Mouse (Mus musculus): Measurements from ENCODE around the gene Afm. TPM values are rescaled to one million over a fixed set of nuclear protein-coding genes. Genes with fewer than 3 reads are reported as not detected.

The Afm gene
- polyA plus RNA-seq, 1 experiment from 2014 or later: not detected

DNA sequence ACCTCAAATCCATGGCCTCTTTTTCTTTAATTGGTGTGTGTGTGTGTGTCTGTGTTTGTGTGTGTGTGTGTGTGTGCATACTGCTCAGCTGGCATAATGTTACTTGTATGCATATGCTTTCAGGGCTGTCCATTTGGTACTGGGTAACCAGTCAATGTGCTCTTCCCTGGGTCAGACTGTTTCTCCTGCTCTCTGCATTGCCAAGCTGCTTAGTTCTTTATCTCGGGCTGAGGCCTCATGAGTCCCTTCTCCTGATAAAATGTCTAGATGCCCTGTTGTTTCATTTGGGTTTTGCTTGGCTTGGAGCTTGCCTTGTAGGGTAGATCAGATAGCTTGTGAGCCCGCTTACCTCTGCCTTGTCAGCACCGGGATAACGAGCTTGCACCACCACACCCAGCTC, 44.1 kb downstream of the Afm start:
- no peak overlapping the region for H3K27ac ChIP-seq
- no peak overlapping the region for H3K9ac ChIP-seq
- no peaks in the 10 kb centered on the region for H3K9me3 ChIP-seq (replicated peaks)
- 91% methylated on average over 4 of the region's 4 CpGs for WGBS
- no peaks in the 10 kb centered on the region for H3K4me1 ChIP-seq
- no peak overlapping the region for H3K4me3 ChIP-seq
- H3K27me3 ChIP-seq: no peaks in the 10 kb centered on the region
- H3K4me2 ChIP-seq (replicated peaks): no peak overlapping the region
- ATAC-seq (ENCODE audit: low FRiP score): no peak
- no peaks in the 10 kb centered on the region for H3K36me3 ChIP-seq

DNA sequence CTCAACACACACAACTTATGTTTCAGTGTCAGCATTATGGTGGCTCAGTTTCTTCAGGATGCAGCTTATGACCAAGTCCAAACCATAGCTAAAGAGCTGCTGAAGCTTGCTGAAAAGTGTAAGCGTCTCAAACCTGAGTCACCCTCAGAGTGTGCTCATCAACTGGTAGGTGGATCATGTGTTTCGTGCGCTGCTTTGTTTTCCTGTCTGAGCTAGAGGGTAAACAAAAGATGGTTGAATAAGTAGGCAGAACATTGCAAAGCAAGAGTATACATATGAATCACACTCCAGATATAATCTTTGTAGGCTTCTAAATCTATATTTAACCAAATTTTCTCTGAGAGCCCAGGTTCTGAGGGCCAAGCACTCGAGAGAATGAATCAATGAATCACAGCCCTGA, 45.4 kb downstream of the Afm start:
- Histone ChIP-seq H3K9me3 (replicated peaks) (no peaks in the 10 kb centered on the region), H3K4me1 (no peaks in the 10 kb centered on the region), H3K27me3 (no peaks in the 10 kb centered on the region), H3K9ac (no peak overlapping the region), H3K4me3 (no peak overlapping the region), H3K36me3 (no peaks in the 10 kb centered on the region), H3K4me2 (replicated peaks) (no peak overlapping the region), H3K27ac (no peak overlapping the region)
- 90% methylated on average over 4 of the region's 4 CpGs for WGBS
- no peak for ATAC-seq (ENCODE audit: low FRiP score)

- H3K4me2 ChIP-seq (replicated peaks): no peak overlapping the region
- WGBS: 86% methylated on average over 6 of the region's 6 CpGs
- no peaks in the 10 kb centered on the region for H3K27me3 ChIP-seq
- no peak for ATAC-seq (ENCODE audit: low FRiP score)
- no peaks in the 10 kb centered on the region for H3K9me3 ChIP-seq (replicated peaks)
- H3K4me1 ChIP-seq: no peaks in the 10 kb centered on the region
- H3K9ac ChIP-seq: no peak overlapping the region
- H3K36me3 ChIP-seq: no peaks in the 10 kb centered on the region
- H3K27ac ChIP-seq: no peak overlapping the region
- H3K4me3 ChIP-seq: no peak overlapping the region
Measured at GRCm38 (mm10) chr5:90565205-90565604, 46.5 kb downstream of the Afm start.

DNA sequence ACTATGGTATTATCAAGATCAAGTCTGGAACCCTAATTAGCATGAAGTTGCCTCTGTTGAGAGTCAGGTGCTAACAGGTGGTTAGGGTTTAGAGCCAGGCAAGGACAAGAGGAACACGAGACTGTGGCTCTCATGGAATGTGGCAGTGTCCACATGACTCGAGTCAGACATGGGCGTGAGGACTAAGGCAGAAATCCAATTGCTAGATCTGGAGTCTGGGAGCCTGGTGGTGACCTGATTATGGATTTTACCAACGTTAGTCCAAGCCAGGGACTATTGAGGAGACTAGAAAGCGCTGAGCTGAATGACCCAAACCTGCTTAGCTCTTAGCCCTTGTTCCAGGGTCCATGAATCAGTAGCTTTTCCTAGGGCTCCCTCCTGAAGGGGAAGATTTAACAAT, 49.1 kb downstream of the Afm start:
- no peak for ATAC-seq (ENCODE audit: low FRiP score)
- no peaks in the 10 kb centered on the region for H3K36me3 ChIP-seq
- no peak overlapping the region for H3K4me2 ChIP-seq (replicated peaks)
- 81% methylated on average over 5 of the region's 5 CpGs for WGBS
- no peak overlapping the region for H3K9ac ChIP-seq
- no peak overlapping the region for H3K27ac ChIP-seq
- no peak overlapping the region for H3K4me3 ChIP-seq
- no peaks in the 10 kb centered on the region for H3K9me3 ChIP-seq (replicated peaks)
- no peaks in the 10 kb centered on the region for H3K4me1 ChIP-seq
- H3K27me3 ChIP-seq: no peaks in the 10 kb centered on the region

GRCm38 (mm10) chr5:90568338-90568737, 49.6 kb downstream of the Afm start:
- Histone ChIP-seq H3K27ac (no peak overlapping the region), H3K9ac (no peak overlapping the region), H3K36me3 (no peaks in the 10 kb centered on the region), H3K9me3 (replicated peaks) (no peaks in the 10 kb centered on the region), H3K4me3 (no peak overlapping the region), H3K27me3 (no peaks in the 10 kb centered on the region), H3K4me1 (no peaks in the 10 kb centered on the region), H3K4me2 (replicated peaks) (no peak overlapping the region)
- no peak for ATAC-seq (ENCODE audit: low FRiP score)

GRCm38 (mm10) chr5:90571216-90571615, 52.5 kb downstream of the Afm start:
- H3K4me3 ChIP-seq: no peak overlapping the region
- ATAC-seq (ENCODE audit: low FRiP score): no peak
- H3K9me3 ChIP-seq (replicated peaks): no peaks in the 10 kb centered on the region
- H3K4me2 ChIP-seq (replicated peaks): no peak overlapping the region
- no peak overlapping the region for H3K9ac ChIP-seq
- H3K27me3 ChIP-seq: no peaks in the 10 kb centered on the region
- no peaks in the 10 kb centered on the region for H3K36me3 ChIP-seq
- WGBS: 36% methylated on average over 3 of the region's 3 CpGs
- no peak overlapping the region for H3K27ac ChIP-seq
- no peaks in the 10 kb centered on the region for H3K4me1 ChIP-seq

- no peak for ATAC-seq (ENCODE audit: low FRiP score)
- H3K27me3 ChIP-seq: no peaks in the 10 kb centered on the region
- H3K9ac ChIP-seq: no peak overlapping the region
- H3K4me3 ChIP-seq: no peak overlapping the region
- no peak overlapping the region for H3K4me2 ChIP-seq (replicated peaks)
- whole genome bisulfite sequencing: 87% methylated on average over 9 of the region's 9 CpGs
- no peaks in the 10 kb centered on the region for H3K4me1 ChIP-seq
- no peaks in the 10 kb centered on the region for H3K9me3 ChIP-seq (replicated peaks)
- H3K36me3 ChIP-seq: no peaks in the 10 kb centered on the region
- no peak overlapping the region for H3K27ac ChIP-seq
Measured at GRCm38 (mm10) chr5:90577751-90578150, 59.0 kb downstream of the Afm start.

GRCm38 (mm10) chr5:90579556-90579955, 60.8 kb downstream of the Afm start:
- 85% methylated on average over 9 of the region's 9 CpGs for WGBS
- no peak overlapping the region for H3K4me2 ChIP-seq (replicated peaks)

DNA sequence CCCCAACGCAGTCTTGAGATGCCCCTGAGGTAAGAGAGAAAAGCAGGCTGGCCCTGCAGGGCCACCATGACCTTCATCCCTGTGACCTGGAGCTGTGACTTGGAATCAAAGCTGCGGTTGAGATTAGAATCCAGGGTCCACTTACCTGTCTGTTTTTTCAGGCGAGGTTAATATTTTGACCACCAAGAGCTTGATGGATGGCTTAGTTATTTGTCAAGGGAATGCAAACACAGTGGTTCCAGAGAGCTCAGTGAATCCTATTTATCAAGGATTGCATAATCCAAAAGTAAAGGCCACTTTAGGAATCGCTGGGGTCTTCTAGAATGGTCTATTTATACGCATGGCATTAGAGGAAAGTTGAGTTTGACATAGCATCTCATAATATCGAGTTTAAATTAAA, 63.4 kb downstream of the Afm start:
- Histone ChIP-seq H3K9me3 (replicated peaks) (no peaks in the 10 kb centered on the region), H3K36me3 (no peaks in the 10 kb centered on the region), H3K27ac (no peak overlapping the region), H3K4me1 (no peaks in the 10 kb centered on the region), H3K9ac (no peak overlapping the region), H3K27me3 (no peaks in the 10 kb centered on the region), H3K4me3 (no peak overlapping the region), H3K4me2 (replicated peaks) (no peak overlapping the region)
- no peak for ATAC-seq (ENCODE audit: low FRiP score)
- WGBS: 90% methylated on average over 6 of the region's 6 CpGs

More at GRCm38 (mm10) chr5:90579556-90579955, 60.8 kb downstream of the Afm start:
- no peak overlapping the region for H3K4me3 ChIP-seq
- H3K9me3 ChIP-seq (replicated peaks): no peaks in the 10 kb centered on the region
- ATAC-seq (ENCODE audit: low FRiP score): no peak
- no peaks in the 10 kb centered on the region for H3K27me3 ChIP-seq
- no peaks in the 10 kb centered on the region for H3K4me1 ChIP-seq
- H3K9ac ChIP-seq: no peak overlapping the region
- H3K27ac ChIP-seq: no peak overlapping the region
- H3K36me3 ChIP-seq: no peaks in the 10 kb centered on the region

GRCm38 (mm10) chr5:90584799-90585198, 66.1 kb downstream of the Afm start:
- Histone ChIP-seq H3K27ac (no peak overlapping the region), H3K4me2 (replicated peaks) (no peak overlapping the region), H3K9me3 (replicated peaks) (no peaks in the 10 kb centered on the region), H3K4me3 (no peak overlapping the region), H3K27me3 (no peaks in the 10 kb centered on the region), H3K4me1 (no peaks in the 10 kb centered on the region), H3K9ac (no peak overlapping the region), H3K36me3 (no peaks in the 10 kb centered on the region)
- no peak for ATAC-seq (ENCODE audit: low FRiP score)
- 89% methylated on average over 7 of the region's 7 CpGs for WGBS

DNA sequence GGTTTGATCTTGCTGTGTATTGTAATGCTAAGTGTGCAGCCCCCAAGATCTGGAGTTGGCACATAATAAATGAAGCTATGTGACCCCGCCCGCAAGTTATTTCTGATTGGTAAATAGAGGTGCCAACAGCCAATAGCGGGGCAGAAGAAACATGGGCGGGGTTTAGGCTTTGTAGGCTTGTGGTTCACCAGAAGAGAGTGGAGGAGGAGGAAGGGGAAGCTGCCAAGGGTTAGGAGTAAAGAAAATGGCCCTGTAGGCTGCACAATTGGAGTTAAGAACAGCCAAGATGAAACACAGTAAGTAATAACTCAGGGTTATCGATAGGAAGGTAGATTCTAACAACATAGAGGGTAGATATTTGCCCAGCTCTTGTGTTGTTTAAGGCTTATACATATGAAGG, 67.8 kb downstream of the Afm start:
- no peaks in the 10 kb centered on the region for H3K36me3 ChIP-seq

DNA sequence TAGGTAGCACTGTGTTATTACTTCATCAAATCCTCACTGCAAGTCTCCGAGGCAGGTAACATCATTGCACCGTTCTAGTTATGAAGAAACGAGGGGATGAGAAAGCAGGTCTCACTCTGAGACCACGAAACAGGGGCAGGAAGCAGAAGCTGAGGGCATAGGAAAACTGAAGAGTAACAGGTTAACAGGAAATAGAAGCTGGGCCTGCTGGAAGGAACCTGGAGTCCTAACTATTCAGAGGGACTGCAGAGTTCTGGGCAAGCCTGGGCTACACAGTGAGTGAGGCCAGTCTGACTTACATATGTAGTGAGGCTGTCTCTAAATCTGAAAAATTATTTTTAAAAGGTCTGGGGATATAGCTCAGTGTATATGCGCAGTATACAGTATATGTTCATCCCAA, 69.4 kb downstream of the Afm start:
- Histone ChIP-seq H3K4me2 (replicated peaks) (no peak overlapping the region), H3K36me3 (no peaks in the 10 kb centered on the region), H3K4me3 (no peak overlapping the region), H3K27me3 (no peaks in the 10 kb centered on the region), H3K9ac (no peak overlapping the region), H3K9me3 (replicated peaks) (no peaks in the 10 kb centered on the region), H3K4me1 (no peaks in the 10 kb centered on the region), H3K27ac (no peak overlapping the region)
- 94% methylated on average over 5 of the region's 5 CpGs for WGBS
- ATAC-seq (ENCODE audit: low FRiP score): no peak

More for the DNA sequence above, 67.8 kb downstream of the Afm start:
- 72% methylated on average over 5 of the region's 5 CpGs for WGBS
- H3K4me1 ChIP-seq: no peaks in the 10 kb centered on the region
- H3K4me3 ChIP-seq: no peak overlapping the region
- no peak for ATAC-seq (ENCODE audit: low FRiP score)
- no peak overlapping the region for H3K9ac ChIP-seq
- H3K9me3 ChIP-seq (replicated peaks): no peaks in the 10 kb centered on the region
- H3K4me2 ChIP-seq (replicated peaks): no peak overlapping the region
- H3K27ac ChIP-seq: no peak overlapping the region
- no peaks in the 10 kb centered on the region for H3K27me3 ChIP-seq

- Histone ChIP-seq H3K27ac (no peak overlapping the region), H3K9me3 (replicated peaks) (no peaks in the 10 kb centered on the region), H3K9ac (peak overlapping the region; percentile 32), H3K36me3 (no peaks in the 10 kb centered on the region), H3K4me2 (replicated peaks) (peak overlapping the region; percentile 55), H3K27me3 (no peaks in the 10 kb centered on the region), H3K4me1 (no peaks in the 10 kb centered on the region), H3K4me3 (peak overlapping the region; percentile 33)
- 24% methylated on average over 25 of the region's 25 CpGs for WGBS
- ATAC-seq (ENCODE audit: low FRiP score): peak; percentile 72
Measured at GRCm38 (mm10) chr5:90588708-90589595, 70.2 kb downstream of the Afm start.
